Mouse (Mus musculus): ENCODE measurements around the gene Nutf2. TPM values are rescaled to one million over a fixed set of nuclear protein-coding genes. Genes with fewer than 3 reads are reported as not detected.

The Nutf2 gene
- polyA plus RNA-seq, 1 experiment from 2014 or later = 263 TPM

- Histone ChIP-seq H3K9me3 (no peaks in the 10 kb centered on the region), H3K9ac (replicated peaks) (peak within 1 kb of the TSS; percentile 48), H3K27ac (peak within 1 kb of the TSS; percentile 11; the same call in 1 of the 2 replicates), H3K36me3 (peaks cover 53% of the 10 kb centered on the region), H3K4me3 (replicated peaks) (no peak within 1 kb of the TSS), H3K4me2 (replicated peaks) (peak within 1 kb of the TSS; percentile 40), H3K27me3 (no peaks in the 10 kb centered on the region), H3K4me1 (replicated peaks) (peaks cover 9% of the 10 kb centered on the region)
- peak; percentile 91 for ATAC-seq
- 5% methylated on average over 11 of the region's 11 CpGs for WGBS
Measured at GRCm38 (mm10) chr8:105893339-105893738, 33.0 kb downstream of the Nutf2 start, which contains the start of gene Nrn1l. Gene Nrn1l (plus strand): TSS chr8:105893567.

- no peak overlapping the region for H3K27ac ChIP-seq
- no peak for ATAC-seq
- no peak overlapping the region for H3K4me2 ChIP-seq (replicated peaks)
- peaks cover 8% of the 10 kb centered on the region for H3K36me3 ChIP-seq
- no peak overlapping the region for H3K9ac ChIP-seq (replicated peaks)
- no peak overlapping the region for H3K4me3 ChIP-seq (replicated peaks)
- H3K4me1 ChIP-seq (replicated peaks) = peaks cover 21% of the 10 kb centered on the region
- H3K9me3 ChIP-seq = no peaks in the 10 kb centered on the region
- H3K27me3 ChIP-seq = no peaks in the 10 kb centered on the region
- 82% methylated on average over 9 of the region's 9 CpGs for WGBS
Measured at GRCm38 (mm10) chr8:105897801-105898480, 37.6 kb downstream of the Nutf2 start.

DNA sequence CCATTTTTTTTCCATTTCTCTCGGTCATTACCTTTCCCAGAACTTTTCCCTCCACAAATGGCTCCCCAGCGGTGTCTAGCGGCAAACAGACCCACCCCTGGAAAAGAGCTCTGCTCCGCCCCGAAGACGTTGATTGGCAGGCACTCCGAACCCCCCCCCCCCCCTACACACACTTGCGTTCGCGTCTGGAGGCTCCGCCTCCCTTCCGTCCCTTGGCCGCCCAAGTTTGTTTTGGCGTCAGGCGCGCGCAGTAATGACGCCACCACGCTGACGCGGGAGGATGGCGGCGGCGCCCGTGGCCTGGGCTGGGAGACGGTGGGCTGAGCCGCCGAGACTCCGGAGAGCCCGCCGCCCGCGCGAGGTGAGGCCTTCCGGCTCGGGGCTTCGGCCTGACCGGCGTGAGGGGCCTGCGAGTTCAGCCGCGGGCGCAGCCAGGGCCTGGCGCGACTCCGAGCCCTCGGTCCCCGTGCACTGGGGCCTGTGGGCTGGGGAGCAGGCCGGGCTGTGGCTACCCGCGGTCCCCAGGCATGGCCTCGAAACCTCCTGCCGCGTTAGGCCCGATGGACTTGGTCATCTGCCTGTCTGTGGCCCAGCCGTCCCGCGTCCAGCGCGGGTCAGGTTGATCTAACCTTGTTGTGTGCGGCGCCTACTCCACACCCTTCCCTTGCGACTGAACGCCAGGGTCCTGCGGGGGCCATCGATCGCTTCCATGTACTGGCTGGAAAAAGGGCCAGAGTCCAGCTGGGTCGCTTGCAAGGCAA is 40.0 kb downstream of the Nutf2 start, which contains the start of gene Pskh1:
Gene Pskh1 (plus strand): TSS at position 262 of the 761 bp plus-strand sequence.
- no peaks in the 10 kb centered on the region for H3K36me3 ChIP-seq
- H3K4me2 ChIP-seq (replicated peaks) = peak within 1 kb of the TSS; percentile 86
- H3K27me3 ChIP-seq = no peaks in the 10 kb centered on the region
- under 1% methylated on average over 65 of the region's 68 CpGs for WGBS
- H3K9ac ChIP-seq (replicated peaks) = peak within 1 kb of the TSS; percentile 99
- peak within 1 kb of the TSS; percentile 90 for H3K27ac ChIP-seq
- peak; percentile 95 for ATAC-seq
- H3K4me3 ChIP-seq (replicated peaks) = peak within 1 kb of the TSS; percentile 92
- no peaks in the 10 kb centered on the region for H3K9me3 ChIP-seq
- peaks cover 11% of the 10 kb centered on the region for H3K4me1 ChIP-seq (replicated peaks)

DNA sequence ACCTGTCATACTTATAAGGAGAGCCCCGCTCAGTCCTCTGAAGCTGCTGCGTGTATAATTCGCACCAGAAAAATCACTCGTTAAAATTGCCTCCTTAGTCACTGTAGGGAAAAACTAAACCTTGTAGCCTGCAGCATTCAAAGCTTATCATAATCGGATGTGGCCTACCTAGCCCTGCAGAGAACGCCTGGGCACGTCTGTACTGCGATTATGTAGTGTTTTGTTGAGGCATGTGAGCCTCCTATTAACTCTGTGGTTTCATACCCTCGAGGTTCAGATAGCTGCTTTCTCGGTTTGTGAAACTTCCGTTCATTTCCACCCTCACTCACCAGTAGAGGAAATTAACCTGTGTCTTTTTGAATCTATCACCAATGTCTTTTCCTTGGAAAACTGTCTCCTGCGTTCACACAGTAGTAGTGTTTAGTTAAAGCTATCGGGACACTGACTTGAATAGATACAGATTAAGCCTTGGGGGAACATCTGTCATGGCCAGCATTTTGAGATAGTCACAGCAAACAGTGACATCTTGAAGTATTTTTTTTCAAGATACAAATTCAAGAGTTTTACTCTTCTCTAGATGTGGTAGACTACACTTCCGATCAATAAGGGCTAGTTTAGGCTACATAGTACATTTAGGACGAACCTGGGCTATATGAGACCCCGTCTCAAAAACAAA is 40.7 kb downstream of the Nutf2 start:
- 42% methylated on average over 16 of the region's 16 CpGs for WGBS
- no peaks in the 10 kb centered on the region for H3K9me3 ChIP-seq
- no peaks in the 10 kb centered on the region for H3K27me3 ChIP-seq
- no peaks in the 10 kb centered on the region for H3K36me3 ChIP-seq
- peak overlapping the region; percentile 90 for H3K27ac ChIP-seq
- peaks cover 11% of the 10 kb centered on the region for H3K4me1 ChIP-seq (replicated peaks)
- peak overlapping the region; percentile 99 for H3K9ac ChIP-seq (replicated peaks)
- peak overlapping the region; percentile 86 for H3K4me2 ChIP-seq (replicated peaks)
- H3K4me3 ChIP-seq (replicated peaks) = peak overlapping the region; percentile 92
- ATAC-seq = no peak

DNA sequence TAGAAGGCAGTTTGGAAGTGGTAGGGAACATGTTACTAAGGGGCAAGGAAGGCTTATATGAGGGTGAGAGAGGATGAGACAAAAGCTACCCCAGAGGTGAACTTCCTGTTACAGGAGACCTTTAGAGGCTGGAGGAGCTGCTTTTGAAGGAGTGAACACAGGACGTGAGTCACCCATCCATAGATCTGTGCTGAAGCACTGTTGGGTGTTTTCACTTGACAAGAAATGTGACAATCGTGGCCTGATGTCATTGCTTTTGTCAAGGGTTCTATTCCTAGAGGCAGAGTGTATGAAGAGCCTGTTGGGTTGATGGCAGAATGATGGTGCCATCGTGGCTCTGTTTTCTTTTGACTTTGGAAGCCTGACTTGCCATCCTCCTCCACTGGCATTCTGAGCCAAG is 59.0 kb downstream of the Nutf2 start:
- H3K9me3 ChIP-seq = no peaks in the 10 kb centered on the region
- WGBS = 91% methylated on average over 3 of the region's 3 CpGs
- no peaks in the 10 kb centered on the region for H3K4me1 ChIP-seq (replicated peaks)
- no peak overlapping the region for H3K27ac ChIP-seq
- ATAC-seq = no peak
- no peak overlapping the region for H3K4me2 ChIP-seq (replicated peaks)
- H3K27me3 ChIP-seq = no peaks in the 10 kb centered on the region
- no peak overlapping the region for H3K4me3 ChIP-seq (replicated peaks)
- no peak overlapping the region for H3K9ac ChIP-seq (replicated peaks)
- H3K36me3 ChIP-seq = peaks cover 35% of the 10 kb centered on the region

DNA sequence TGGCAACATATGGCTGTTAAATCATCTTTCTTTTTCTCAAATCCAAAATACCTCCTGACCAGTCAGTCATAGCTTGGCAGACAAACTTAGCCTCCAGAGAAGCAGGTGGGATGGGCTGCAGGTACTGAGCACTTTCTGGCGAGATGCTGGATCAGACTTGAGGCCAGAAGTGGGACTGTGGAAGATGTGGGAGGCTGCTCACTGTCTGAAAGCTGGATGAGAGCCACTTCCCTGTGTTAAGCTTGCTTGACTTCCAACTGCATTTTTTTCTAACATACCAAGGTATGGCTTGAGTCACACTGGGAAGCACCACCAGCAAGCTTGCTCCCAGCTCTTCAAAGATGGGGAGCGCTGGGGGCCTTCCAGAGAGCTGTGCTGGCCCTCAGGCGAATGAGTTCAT is 64.7 kb downstream of the Nutf2 start:
- Histone ChIP-seq H3K9me3 (no peaks in the 10 kb centered on the region), H3K4me1 (replicated peaks) (peaks cover under 1% of the 10 kb centered on the region), H3K4me2 (replicated peaks) (no peak overlapping the region), H3K9ac (replicated peaks) (0 out of 2 replicates have a peak overlapping the region, but pooled peaks have one; percentile 28), H3K36me3 (0 out of 2 replicates have a peak, but pooled peaks cover 12% of the 10 kb centered on the region), H3K4me3 (replicated peaks) (no peak overlapping the region), H3K27me3 (no peaks in the 10 kb centered on the region), H3K27ac (no peak overlapping the region)
- no peak for ATAC-seq
- WGBS = 79% methylated on average over 3 of the region's 3 CpGs

Other genes starting within 250 kb of the Nutf2 start
- gene Ctcf, start 224.0 kb upstream of the Nutf2 start, polyA plus RNA-seq (2015; fragmentation: Nextera tagmentation; extraction: Ambion mirVana) = 135 and 136 TPM in 2 replicates
- 0.80 and 1.1 TPM in 2 replicates for gene Agrp, start 223.2 kb upstream of the Nutf2 start, polyA plus RNA-seq (2015; fragmentation: Nextera tagmentation; extraction: Ambion mirVana)
- gene Carmil2, start 174.3 kb upstream of the Nutf2 start, polyA plus RNA-seq (2015; fragmentation: Nextera tagmentation; extraction: Ambion mirVana) = 11.0 and 12.5 TPM in 2 replicates
- 94.7 and 101 TPM in 2 replicates for gene Acd, start 159.5 kb upstream of the Nutf2 start, polyA plus RNA-seq (2015; fragmentation: Nextera tagmentation; extraction: Ambion mirVana)
- gene Pard6a, start 159.4 kb upstream of the Nutf2 start, polyA plus RNA-seq (2015; fragmentation: Nextera tagmentation; extraction: Ambion mirVana) = 42.5 and 43.6 TPM in 2 replicates
- gene 4933405L10Rik, start 152.9 kb upstream of the Nutf2 start, polyA plus RNA-seq (2015; fragmentation: Nextera tagmentation; extraction: Ambion mirVana) = 0.13 and 0.31 TPM in 2 replicates
- 14.4 and 15.9 TPM in 2 replicates for gene Enkd1, start 152.4 kb upstream of the Nutf2 start, polyA plus RNA-seq (2015; fragmentation: Nextera tagmentation; extraction: Ambion mirVana)
- 90.0 and 92.7 TPM in 2 replicates for gene Gfod2, start 101.9 kb upstream of the Nutf2 start, polyA plus RNA-seq (2015; fragmentation: Nextera tagmentation; extraction: Ambion mirVana)
- 13.8 and 15.9 TPM in 2 replicates for gene Ranbp10, start 33.2 kb upstream of the Nutf2 start, polyA plus RNA-seq (2015; fragmentation: Nextera tagmentation; extraction: Ambion mirVana)
- gene Tsnaxip1, start 32.8 kb upstream of the Nutf2 start, polyA plus RNA-seq (2015; fragmentation: Nextera tagmentation; extraction: Ambion mirVana) = 0.36 and 0.58 TPM in 2 replicates
- 60.9 and 64.9 TPM in 2 replicates for gene Cenpt, start 7.3 kb upstream of the Nutf2 start, polyA plus RNA-seq (2015; fragmentation: Nextera tagmentation; extraction: Ambion mirVana)
- gene Thap11, start 5.4 kb upstream of the Nutf2 start, polyA plus RNA-seq (2015; fragmentation: Nextera tagmentation; extraction: Ambion mirVana) = 58.9 and 62.2 TPM in 2 replicates
- gene Edc4, start 20.3 kb downstream of the Nutf2 start, polyA plus RNA-seq (2015; fragmentation: Nextera tagmentation; extraction: Ambion mirVana) = 54.6 and 56.6 TPM in 2 replicates
- 0.49 and 0.75 TPM in 2 replicates for gene Nrn1l, start 33.0 kb downstream of the Nutf2 start, polyA plus RNA-seq (2015; fragmentation: Nextera tagmentation; extraction: Ambion mirVana)
- gene Pskh1, start 39.9 kb downstream of the Nutf2 start, polyA plus RNA-seq (2015; fragmentation: Nextera tagmentation; extraction: Ambion mirVana) = 13.5 and 14.7 TPM in 2 replicates
- gene Ctrl, start 73.3 kb downstream of the Nutf2 start, polyA plus RNA-seq (2015; fragmentation: Nextera tagmentation; extraction: Ambion mirVana) = 2.6 and 2.9 TPM in 2 replicates
- 38.7 and 40.3 TPM in 2 replicates for gene Psmb10, start 77.9 kb downstream of the Nutf2 start, polyA plus RNA-seq (2015; fragmentation: Nextera tagmentation; extraction: Ambion mirVana)
- gene Lcat, start 82.8 kb downstream of the Nutf2 start, polyA plus RNA-seq (2015; fragmentation: Nextera tagmentation; extraction: Ambion mirVana) = 0.30 and 0.54 TPM in 2 replicates
- 5.2 and 5.6 TPM in 2 replicates for gene Slc12a4, start 105.5 kb downstream of the Nutf2 start, polyA plus RNA-seq (2015; fragmentation: Nextera tagmentation; extraction: Ambion mirVana)
- gene Dpep3, start 118.8 kb downstream of the Nutf2 start, polyA plus RNA-seq (2015; fragmentation: Nextera tagmentation; extraction: Ambion mirVana) = not detected in 2 replicates
- 19.3 and 23.0 TPM in 2 replicates for gene Dus2, start 130.8 kb downstream of the Nutf2 start, polyA plus RNA-seq (2015; fragmentation: Nextera tagmentation; extraction: Ambion mirVana)
- gene Dpep2nb, start 145.4 kb downstream of the Nutf2 start, polyA plus RNA-seq (2015; fragmentation: Nextera tagmentation; extraction: Ambion mirVana) = not detected in 2 replicates
- gene Ddx28, start 151.3 kb downstream of the Nutf2 start, polyA plus RNA-seq (2015; fragmentation: Nextera tagmentation; extraction: Ambion mirVana) = 19.1 and 20.6 TPM in 2 replicates
- gene Nfatc3, start 198.3 kb downstream of the Nutf2 start, polyA plus RNA-seq (2015; fragmentation: Nextera tagmentation; extraction: Ambion mirVana) = 3.9 and 4.4 TPM in 2 replicates